ENCODE assay signal across 25 mouse cellular contexts in genomic region chr10:121160499-121160898, GRCm38 (mm10).
A peak's percentile ranks its signal among the peaks of the same experiment; 100 is the strongest.
DNase-seq lines count a peak whose midpoint lies in the region; ATAC-seq and TF ChIP-seq lines count a peak whose summit lies in the region.
"Had no signal": no experiment of that assay in that cellular context is flagged by ENCODE, and none has a peak within 500 bp of the region (broad histone marks: within the 10 kb centered on the region; RNA-seq: fewer than 3 reads in every experiment).

No protein-coding gene starts in this region.

- H3K27me3 ChIP-seq in heart, adult 2 months (ENCODE audit: control insufficient read depth, insufficient read depth, low read length): no peaks in the 10 kb centered on the region
- no peaks in the 10 kb centered on the region for H3K27me3 ChIP-seq in midbrain, embryonic 11.5 days (ENCODE audit: control insufficient read depth, insufficient read depth, low read length)
- H3K27me3 ChIP-seq in midbrain, embryonic 16.5 days (ENCODE audit: control insufficient read depth, insufficient read depth, low read depth, low read length): no peaks in the 10 kb centered on the region
- H3K27me3 ChIP-seq in limb, embryonic 10.5 days (ENCODE audit: low read depth, poor library complexity, severe bottlenecking): no peaks in the 10 kb centered on the region
- no peaks in the 10 kb centered on the region for H3K27me3 ChIP-seq in hindbrain, embryonic 16.5 days (replicated peaks; ENCODE audit: control insufficient read depth, insufficient read depth, low read length)
- H3K27me3 ChIP-seq: hindbrain, embryonic 13.5 days; liver, embryonic 15.5 days; lung, embryonic 15.5 days; Patski had no signal

- H3K79me2 ChIP-seq in heart, adult 2 months (replicated peaks; ENCODE audit: control insufficient read depth, insufficient read depth, low read length): no peaks in the 10 kb centered on the region

- TF ChIP-seq CTCF in heart, adult 2 months (IDR thresholded peaks at IDR 0.05): no peak
- TF ChIP-seq CTCF in brain, embryonic 14.5 days (IDR thresholded peaks at IDR 0.05; ENCODE audit: borderline replicate concordance, extremely low read depth, insufficient read depth, insufficient read length): no peak

- no peaks in the 10 kb centered on the region for H3K4me1 ChIP-seq in heart, adult 2 months (ENCODE audit: control insufficient read depth, insufficient read depth, low read length)
- no peaks in the 10 kb centered on the region for H3K4me1 ChIP-seq in midbrain, embryonic 11.5 days (ENCODE audit: control insufficient read depth, insufficient read depth, low read length)
- H3K4me1 ChIP-seq in midbrain, embryonic 16.5 days (ENCODE audit: control insufficient read depth, insufficient read depth, low read length): no peaks in the 10 kb centered on the region
- peaks cover 7% of the 10 kb centered on the region; the same call in 1 of the 2 replicates for H3K4me1 ChIP-seq in limb, embryonic 10.5 days
- H3K4me1 ChIP-seq in hindbrain, embryonic 16.5 days (ENCODE audit: control insufficient read depth, insufficient read depth, low read depth, low read length): peaks cover 6% of the 10 kb centered on the region
- H3K4me1 ChIP-seq: hindbrain, embryonic 13.5 days; liver, embryonic 15.5 days had no signal

- WGBS in heart, adult 2 months: 72% methylated on average over 7 of the region's 7 CpGs
- 54% methylated on average over 7 of the region's 7 CpGs for WGBS in midbrain, embryonic 11.5 days
- 37% methylated on average over 7 of the region's 7 CpGs for WGBS in midbrain, embryonic 16.5 days
- 72% methylated on average over 7 of the region's 7 CpGs for WGBS in limb, embryonic 10.5 days
- 59% methylated on average over 7 of the region's 7 CpGs for WGBS in hindbrain, embryonic 16.5 days

- ATAC-seq in midbrain, embryonic 11.5 days (ENCODE audit: low FRiP score): no peak
- ATAC-seq in midbrain, embryonic 16.5 days: no peak
- no peak for ATAC-seq in hindbrain, embryonic 16.5 days
- ATAC-seq: inflammation-experienced regulatory T-cells, adult 6 months; Patski had no signal

- peak; percentile 29 for DNase-seq in heart, adult 11 months
- no peak for DNase-seq in heart, adult 2 months
- DNase-seq in midbrain, embryonic 11.5 days (ENCODE audit: low spot score, missing footprints): peak; percentile 84
- peak; percentile 15 for DNase-seq in brain, embryonic 14.5 days (ENCODE audit: low read depth)
- no peak for DNase-seq in limb, embryonic 10.5 days (ENCODE audit: low spot score)
- DNase-seq in gastrocnemius, postnatal 25 days: no peak
- DNase-seq: cerebellum, adult 18-20 months; gastrocnemius, adult 2 months; kidney, adult 18-20 months; liver; right cerebral cortex, postnatal 25 days; spleen, adult 18-20 months; thymus, postnatal 25 days had no signal

- intact Hi-C loops in heart, adult 2 months (cut with DNase I): no loop called here

- H3K4me2 ChIP-seq in midbrain, embryonic 11.5 days: no peak overlapping the region
- no peak overlapping the region for H3K4me2 ChIP-seq in midbrain, embryonic 16.5 days (ENCODE audit: low read length)
- H3K4me2 ChIP-seq in hindbrain, embryonic 16.5 days (ENCODE audit: low read length): no peak overlapping the region
- H3K4me2 ChIP-seq: forebrain, embryonic 12.5 days; hindbrain, embryonic 13.5 days; liver, embryonic 15.5 days; lung, embryonic 15.5 days had no signal

- no peak for TF ChIP-seq EP300 in heart, adult 2 months (IDR thresholded peaks at IDR 0.05; ENCODE audit: insufficient read depth, low read depth, low read length)

- no peak overlapping the region for H3K4me3 ChIP-seq in heart, adult 2 months
- no peak overlapping the region for H3K4me3 ChIP-seq in midbrain, embryonic 11.5 days (ENCODE audit: low read depth, low read length)
- H3K4me3 ChIP-seq in midbrain, embryonic 16.5 days (ENCODE audit: low read depth, low read length): no peak overlapping the region
- no peak overlapping the region for H3K4me3 ChIP-seq in limb, embryonic 10.5 days
- H3K4me3 ChIP-seq in hindbrain, embryonic 16.5 days (ENCODE audit: low read length): no peak overlapping the region
- H3K4me3 ChIP-seq: erythroblast, embryonic 14.5 days; forebrain, embryonic 12.5 days; gastrocnemius, adult 2 months; hindbrain, embryonic 13.5 days; left cerebral cortex, adult 2 months; liver, embryonic 15.5 days; lung, embryonic 15.5 days; midbrain, embryonic 10.5 days had no signal

- H3K27ac ChIP-seq in heart, adult 2 months: no peak overlapping the region; the same call in 1 of the 2 replicates
- H3K27ac ChIP-seq in midbrain, embryonic 11.5 days (ENCODE audit: low read depth, low read length): no peak overlapping the region
- H3K27ac ChIP-seq in midbrain, embryonic 16.5 days (ENCODE audit: low read length): no peak overlapping the region
- H3K27ac ChIP-seq in limb, embryonic 10.5 days: peak overlapping the region; percentile 36; the same call in 1 of the 2 replicates
- H3K27ac ChIP-seq in hindbrain, embryonic 16.5 days (ENCODE audit: low read depth, low read length): no peak overlapping the region
- H3K27ac ChIP-seq: forebrain, embryonic 12.5 days; gastrocnemius, adult 2 months; hindbrain, embryonic 13.5 days; left cerebral cortex, adult 2 months; liver, embryonic 15.5 days; lung, embryonic 15.5 days; macrophage; midbrain, embryonic 10.5 days had no signal

- H3K9ac ChIP-seq in heart, adult 2 months (ENCODE audit: low read depth, low read length): no peak overlapping the region
- H3K9ac ChIP-seq in midbrain, embryonic 11.5 days (ENCODE audit: low read length): no peak overlapping the region
- H3K9ac ChIP-seq in midbrain, embryonic 16.5 days (ENCODE audit: low read depth, low read length): no peak overlapping the region
- no peak overlapping the region for H3K9ac ChIP-seq in hindbrain, embryonic 16.5 days (ENCODE audit: low read depth, low read length)
- H3K9ac ChIP-seq: forebrain, embryonic 12.5 days; hindbrain, embryonic 13.5 days; liver, embryonic 15.5 days; lung, embryonic 15.5 days had no signal

- no peaks in the 10 kb centered on the region for H3K36me3 ChIP-seq in heart, adult 2 months (ENCODE audit: control insufficient read depth, insufficient read depth, low read length)
- H3K36me3 ChIP-seq in midbrain, embryonic 11.5 days (ENCODE audit: control insufficient read depth, insufficient read depth, low read length): no peaks in the 10 kb centered on the region
- H3K36me3 ChIP-seq in midbrain, embryonic 16.5 days (ENCODE audit: control insufficient read depth, insufficient read depth, low read length): no peaks in the 10 kb centered on the region
- H3K36me3 ChIP-seq in limb, embryonic 10.5 days: no peaks in the 10 kb centered on the region
- no peaks in the 10 kb centered on the region for H3K36me3 ChIP-seq in hindbrain, embryonic 16.5 days (ENCODE audit: control insufficient read depth, insufficient read depth, low read length)
- H3K36me3 ChIP-seq: forebrain, embryonic 12.5 days; hindbrain, embryonic 13.5 days; liver, embryonic 15.5 days; lung, embryonic 15.5 days; midbrain, embryonic 10.5 days had no signal

- TF ChIP-seq POLR2A in heart, adult 2 months (IDR thresholded peaks at IDR 0.05; ENCODE audit: insufficient read depth, low read depth, low read length): no peak
- TF ChIP-seq POLR2A in brain, embryonic 14.5 days (IDR thresholded peaks at IDR 0.05; ENCODE audit: borderline replicate concordance, extremely low read depth, insufficient read depth, insufficient read length, poor library complexity, severe bottlenecking): no peak

- peaks cover 2% of the 10 kb centered on the region; the same call in 1 of the 2 replicates for H3K9me3 ChIP-seq in midbrain, embryonic 11.5 days (ENCODE audit: control insufficient read depth, low read length)
- H3K9me3 ChIP-seq in midbrain, embryonic 16.5 days (replicated peaks; ENCODE audit: control insufficient read depth, low read length, poor library complexity, severe bottlenecking): peaks cover 5% of the 10 kb centered on the region; the same call in 1 of the 2 replicates
- H3K9me3 ChIP-seq in limb, embryonic 10.5 days (replicated peaks): no peaks in the 10 kb centered on the region
- no peaks in the 10 kb centered on the region for H3K9me3 ChIP-seq in hindbrain, embryonic 16.5 days (ENCODE audit: control insufficient read depth, low read length)
- H3K9me3 ChIP-seq: forebrain, embryonic 12.5 days had no signal

Comparison
In these comparisons a context has a peak if more than half of its experiments do, and no peak if none do; other contexts are left out.
1. DNase-seq: peak in heart, adult 11 months (single experiment), midbrain, embryonic 11.5 days (single experiment) and brain, embryonic 14.5 days (single experiment); none in heart, adult 2 months (0 of 2), limb, embryonic 10.5 days (single experiment) and gastrocnemius, postnatal 25 days (single experiment).